Mouse (Mus musculus) liver, adult 2 months (tissue): Measurements from ENCODE around the gene Tpi1. TPM values are rescaled to one million over a fixed set of nuclear protein-coding genes. Genes with fewer than 3 reads are reported as not detected.

Experiments
- DNase-seq: peaks from one replicate; pipeline ENCODE4 v3.0.0-alpha.2; 2011; ENCODE audit warnings: low read depth, low spot score; ENCODE audit errors: extremely low read depth
- H3K27ac ChIP-seq: fragments of 200-500 bp; replicated peaks from 2 replicates; pipeline ENCODE4 v1.5.1; 2012; ENCODE audit warnings: low read depth, mild to moderate bottlenecking, control low read depth, inconsistent platforms, low read length; ENCODE audit not compliant: insufficient read depth
- H3K27me3 ChIP-seq: fragments of 200-500 bp; 2 replicates; pipeline ENCODE4 v1.6.1; 2012; ENCODE audit warnings: mild to moderate bottlenecking, moderate library complexity, low read length, inconsistent platforms; ENCODE audit not compliant: control insufficient read depth, insufficient read depth
- H3K36me3 ChIP-seq: fragments of 200-500 bp; 2 replicates; pipeline ENCODE4 v1.6.1; 2012; ENCODE audit warnings: low read length, inconsistent platforms; ENCODE audit not compliant: control insufficient read depth, insufficient read depth
- H3K4me1 ChIP-seq: fragments of 200-500 bp; 2 replicates; pipeline ENCODE4 v1.6.1; 2011; ENCODE audit warnings: low read length; ENCODE audit not compliant: control insufficient read depth, insufficient read depth
- H3K4me3 ChIP-seq: fragments of 200-500 bp; 2 replicates; pipeline ENCODE4 v1.5.1; 2011; ENCODE audit warnings: low read depth, mild to moderate bottlenecking, control low read depth, low read length, moderate library complexity; ENCODE audit not compliant: insufficient read depth
- H3K79me2 ChIP-seq: fragments of 200-500 bp; 2 replicates; pipeline ENCODE4 v1.6.1; 2012; ENCODE audit warnings: inconsistent platforms, mild to moderate bottlenecking, low read length, moderate library complexity; ENCODE audit not compliant: control insufficient read depth, insufficient read depth
- H3K9ac ChIP-seq: fragments of 200-500 bp; 2 replicates; pipeline ENCODE4 v1.6.1; 2012; ENCODE audit warnings: low read depth, mild to moderate bottlenecking, control low read depth, inconsistent platforms, low read length
- CTCF ChIP-seq: fragments of 200-500 bp; IDR thresholded peaks from 2 replicates; pipeline ENCODE4 v1.5.1; 2011; ENCODE audit warnings: low read depth, low read length, control low read depth
- POLR2A ChIP-seq: fragments of 200-500 bp; IDR thresholded peaks from 2 replicates; pipeline ENCODE4 v1.6.1; 2011; ENCODE audit warnings: low read length, control low read depth; ENCODE audit not compliant: insufficient read depth; ENCODE audit errors: extremely low read depth
- WGBS: fragments of 180-500 bp; shearing (Covaris S2); methylation state at CpG from one replicate; pipeline ENCODE4 v1.1.7; 2018; 5-methylcytosine and 5-hydroxymethylcytosine counted together
- polyA plus RNA-seq: library from polyadenylated mRNA; depleted of rRNA; stranded (reverse); fragments of >200 nt; gene quantifications from 2 replicates; pipeline ENCODE4 v1.2.3, GENCODE M21; 2012
- total RNA-seq: library from RNA; depleted of rRNA; stranded (reverse); fragments of >200 nt; gene quantifications from 2 replicates; pipeline ENCODE4 v1.2.3, GENCODE M21; 2014

Tpi1 gene
- total and polyA plus RNA-seq, 2 experiments, result 422 to 491 TPM

GRCm38 (mm10) chr6:124779984-124780416 is 34.1 kb downstream of the Tpi1 start:
- Histone ChIP-seq H3K79me2 (no peaks in the 10 kb centered on the region), H3K9ac (no peak overlapping the region), H3K36me3 (no peaks in the 10 kb centered on the region), H3K27me3 (no peaks in the 10 kb centered on the region), H3K4me3 (no peak overlapping the region), H3K4me1 (0 out of 2 replicates have a peak, but pooled peaks cover 2% of the 10 kb centered on the region), H3K27ac (no peak overlapping the region)
- TF ChIP-seq CTCF (no peak), POLR2A (no peak)
- DNase-seq, result no peak
- 21% methylated on average over 10 of the region's 10 CpGs for WGBS

GRCm38 (mm10) chr6:124779222-124779983 is 34.7 kb downstream of the Tpi1 start, which contains the start of gene Lrrc23:
TSS of gene Lrrc23 (minus strand) at chr6:124779727.
- H3K27me3 ChIP-seq, result no peaks in the 10 kb centered on the region
- no peak for TF ChIP-seq CTCF
- no peak for TF ChIP-seq POLR2A
- no peak for DNase-seq
- WGBS, result 7% methylated on average over 23 of the region's 23 CpGs
- H3K36me3 ChIP-seq, result no peaks in the 10 kb centered on the region
- no peak within 1 kb of the TSS for H3K27ac ChIP-seq
- 0 out of 2 replicates have a peak, but pooled peaks cover 2% of the 10 kb centered on the region for H3K4me1 ChIP-seq
- 0 out of 2 replicates have a peak within 1 kb of the TSS, but pooled peaks have one; percentile 4 for H3K4me3 ChIP-seq
- H3K79me2 ChIP-seq, result no peaks in the 10 kb centered on the region
- no peak within 1 kb of the TSS for H3K9ac ChIP-seq

GRCm38 (mm10) chr6:124770511-124770910 is 43.6 kb downstream of the Tpi1 start:
- no peak for TF ChIP-seq CTCF
- no peak for TF ChIP-seq POLR2A
- H3K27me3 ChIP-seq, result peaks cover 9% of the 10 kb centered on the region

GRCm38 (mm10) chr6:124770013-124770412 is 44.1 kb downstream of the Tpi1 start:
- Histone ChIP-seq H3K9ac (no peak overlapping the region), H3K4me3 (no peak overlapping the region), H3K4me1 (peaks cover 5% of the 10 kb centered on the region; the same call in 1 of the 2 replicates), H3K27ac (no peak overlapping the region), H3K79me2 (no peaks in the 10 kb centered on the region), H3K27me3 (peaks cover 9% of the 10 kb centered on the region), H3K36me3 (no peaks in the 10 kb centered on the region)
- WGBS, result 79% methylated on average over 7 of the region's 7 CpGs
- TF ChIP-seq CTCF (no peak), POLR2A (no peak)
- DNase-seq, result no peak

More at GRCm38 (mm10) chr6:124770511-124770910, 43.6 kb downstream of the Tpi1 start:
- H3K36me3 ChIP-seq, result no peaks in the 10 kb centered on the region
- WGBS, result 93% methylated on average over 15 of the region's 15 CpGs
- no peaks in the 10 kb centered on the region for H3K79me2 ChIP-seq
- no peak overlapping the region for H3K9ac ChIP-seq
- peaks cover 5% of the 10 kb centered on the region; the same call in 1 of the 2 replicates for H3K4me1 ChIP-seq
- DNase-seq, result no peak
- no peak overlapping the region for H3K27ac ChIP-seq
- H3K4me3 ChIP-seq, result no peak overlapping the region

GRCm38 (mm10) chr6:124769101-124769765 is 44.9 kb downstream of the Tpi1 start, which contains the start of gene Eno2:
TSS of gene Eno2 (minus strand) at chr6:124769673.
- Histone ChIP-seq H3K36me3 (no peaks in the 10 kb centered on the region), H3K9ac (peak within 1 kb of the TSS; percentile 69), H3K4me1 (peaks cover 5% of the 10 kb centered on the region; the same call in 1 of the 2 replicates), H3K79me2 (no peaks in the 10 kb centered on the region), H3K27ac (no peak within 1 kb of the TSS), H3K4me3 (peak within 1 kb of the TSS; percentile 64), H3K27me3 (peaks cover 9% of the 10 kb centered on the region)
- TF ChIP-seq CTCF, result no peak
- 1% methylated on average over 54 of the region's 54 CpGs for WGBS
- no peak for DNase-seq
